8 mouse cellular contexts compared by ENCODE assay signal in the genomic region with DNA sequence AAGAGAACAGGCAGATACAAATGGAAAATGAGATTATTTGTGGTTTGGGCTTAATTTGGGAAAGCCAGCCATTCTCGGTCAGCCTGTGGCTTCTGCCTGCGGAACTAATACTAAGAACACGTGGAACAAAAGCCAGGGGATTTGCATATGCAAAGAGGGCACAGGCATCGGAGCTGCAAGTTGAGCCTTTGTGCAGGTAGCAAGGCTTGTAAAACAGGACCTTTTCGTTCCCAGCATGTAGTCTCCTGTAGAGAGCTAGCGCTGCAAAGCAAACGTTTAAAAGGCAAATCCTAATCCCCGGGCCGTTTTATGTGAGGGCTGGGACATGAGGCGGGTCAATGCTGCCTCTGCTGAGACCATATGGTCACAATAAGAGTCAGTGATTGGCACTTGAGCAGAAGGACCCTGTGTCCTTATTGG. TPM values are rescaled to one million over a fixed set of nuclear protein-coding genes. Genes with fewer than 3 reads are reported as not detected.
DNase-seq lines count a peak whose midpoint lies in the region; ATAC-seq and TF ChIP-seq lines count a peak whose summit lies in the region.

No protein-coding gene starts in this region.

- H3K9ac ChIP-seq in heart, postnatal 0 days (replicated peaks; ENCODE audit: low read depth, low read length), result peak overlapping the region; percentile 65
- H3K9ac ChIP-seq in liver, embryonic 11.5 days (ENCODE audit: low read depth, low read length), result peak overlapping the region; percentile 32
- H3K9ac ChIP-seq in neural tube, embryonic 12.5 days, result peak overlapping the region; percentile 76

- DNase-seq in layer of hippocampus, adult 2 months (ENCODE audit: low spot score in 2 of 2), result no peak
- no peak for DNase-seq in layer of hippocampus, adult 8-10 months (ENCODE audit: low spot score in 2 of 2)
- DNase-seq in c-Kit-positive CD71-negative TER-119-negative erythroid progenitor cells, embryonic 14.5 days (ENCODE audit: low read depth), result peak; percentile 26
- DNase-seq in heart, postnatal 0 days (ENCODE audit: low spot score), result no peak
- DNase-seq in liver, embryonic 11.5 days (ENCODE audit: low spot score), result peak; percentile 39
- DNase-seq in urinary bladder, adult 2 months (ENCODE audit: low spot score), result no peak
- DNase-seq in gastrocnemius, adult 18-20 months (ENCODE audit: low spot score), result no peak

- H3K4me2 ChIP-seq in heart, postnatal 0 days (ENCODE audit: low read depth, low read length), result peak overlapping the region; percentile 90
- H3K4me2 ChIP-seq in liver, embryonic 11.5 days, result peak overlapping the region; percentile 71
- H3K4me2 ChIP-seq in neural tube, embryonic 12.5 days (replicated peaks), result peak overlapping the region; percentile 80

- TF ChIP-seq CTCF in layer of hippocampus, adult 2 months (conservative IDR thresholded peaks at IDR 0.05), result no peak
- no peak for TF ChIP-seq CTCF in heart, postnatal 0 days (IDR thresholded peaks at IDR 0.05; ENCODE audit: low read depth)

- ATAC-seq in heart, postnatal 0 days (ENCODE audit: insufficient read depth, low read depth), result peak; percentile 27; the same call in 1 of the 2 replicates
- ATAC-seq in liver, embryonic 11.5 days (replicated peaks; ENCODE audit: low FRiP score), result no peak
- ATAC-seq in neural tube, embryonic 12.5 days (ENCODE audit: low FRiP score, low read depth), result peak; percentile 62

- H3K4me3 ChIP-seq in layer of hippocampus, adult 2 months, result peak overlapping the region; percentile 72
- H3K4me3 ChIP-seq in heart, postnatal 0 days (ENCODE audit: low read depth, low read length), result peak overlapping the region; percentile 70
- H3K4me3 ChIP-seq in liver, embryonic 11.5 days (ENCODE audit: low read depth, low read length), result peak overlapping the region; percentile 69
- peak overlapping the region; percentile 55 for H3K4me3 ChIP-seq in neural tube, embryonic 12.5 days

- no peaks in the 10 kb centered on the region for H3K9me3 ChIP-seq in heart, postnatal 0 days (replicated peaks; ENCODE audit: control insufficient read depth, low read length)
- no peaks in the 10 kb centered on the region for H3K9me3 ChIP-seq in liver, embryonic 11.5 days (ENCODE audit: control insufficient read depth, low read length)
- no peaks in the 10 kb centered on the region for H3K9me3 ChIP-seq in neural tube, embryonic 12.5 days

- under 1% methylated on average over 10 of the region's 10 CpGs for WGBS in heart, postnatal 0 days
- WGBS in liver, embryonic 11.5 days, result under 1% methylated on average over 10 of the region's 10 CpGs
- WGBS in neural tube, embryonic 12.5 days, result under 1% methylated on average over 10 of the region's 10 CpGs

- TF ChIP-seq EP300 in heart, postnatal 0 days (IDR thresholded peaks at IDR 0.05; ENCODE audit: low read depth), result no peak

- H3K36me3 ChIP-seq in heart, postnatal 0 days (replicated peaks; ENCODE audit: control insufficient read depth, insufficient read depth, low read length), result 0 out of 2 replicates have a peak, but pooled peaks cover 8% of the 10 kb centered on the region
- no peaks in the 10 kb centered on the region for H3K36me3 ChIP-seq in liver, embryonic 11.5 days (ENCODE audit: control insufficient read depth, insufficient read depth, low read length)
- peaks cover 21% of the 10 kb centered on the region for H3K36me3 ChIP-seq in neural tube, embryonic 12.5 days

- H3K4me1 ChIP-seq in heart, postnatal 0 days (ENCODE audit: control insufficient read depth, insufficient read depth), result 0 out of 2 replicates have a peak, but pooled peaks cover 3% of the 10 kb centered on the region
- H3K4me1 ChIP-seq in liver, embryonic 11.5 days (replicated peaks; ENCODE audit: control insufficient read depth, insufficient read depth, low read length), result 0 out of 2 replicates have a peak, but pooled peaks cover 2% of the 10 kb centered on the region
- H3K4me1 ChIP-seq in neural tube, embryonic 12.5 days, result peaks cover 13% of the 10 kb centered on the region

- H3K27ac ChIP-seq in layer of hippocampus, adult 2 months, result peak overlapping the region; percentile 84
- H3K27ac ChIP-seq in heart, postnatal 0 days (ENCODE audit: low read depth), result peak overlapping the region; percentile 57
- peak overlapping the region; percentile 68; the same call in 1 of the 2 replicates for H3K27ac ChIP-seq in liver, embryonic 11.5 days (ENCODE audit: low read depth, low read length)
- H3K27ac ChIP-seq in neural tube, embryonic 12.5 days, result peak overlapping the region; percentile 79

- H3K27me3 ChIP-seq in heart, postnatal 0 days (ENCODE audit: control insufficient read depth, insufficient read depth, low read length), result no peaks in the 10 kb centered on the region
- H3K27me3 ChIP-seq in liver, embryonic 11.5 days (replicated peaks; ENCODE audit: control insufficient read depth, insufficient read depth, low read length), result no peaks in the 10 kb centered on the region
- H3K27me3 ChIP-seq in neural tube, embryonic 12.5 days (replicated peaks), result no peaks in the 10 kb centered on the region

RNA-seq across cellular contexts. Expression of gene Zfp658, which starts 0.6 kb away (rescaled TPM):
- total RNA-seq in layer of hippocampus, adult 2 months (2021), result 1 to 10 TPM; 4.4 to 4.9 TPM
- 1 to 10 TPM; 5.5 to 7.2 (median 6.4) TPM for total RNA-seq in layer of hippocampus, adult 8-10 months (2022)
- total RNA-seq in heart, postnatal 0 days (2014; rRNA removed; ENCODE audit: low replicate concordance), result 0.19 and 0.80 TPM in 2 replicates
- polyA plus RNA-seq in heart, postnatal 0 days (2015; fragmentation: Nextera tagmentation; extraction: Ambion mirVana), result 0.57 and 0.80 TPM in 2 replicates
- 0.97 and 1.1 TPM in 2 replicates for polyA plus RNA-seq in liver, embryonic 11.5 days (2014; fragmentation: Nextera tagmentation; extraction: Ambion mirVana)
- polyA plus RNA-seq in neural tube, embryonic 12.5 days (2016; fragmentation: Nextera tagmentation; extraction: Ambion mirVana), result 8.7 and 10.5 TPM in 2 replicates
- polyA plus RNA-seq in urinary bladder, adult 2 months (2012; rRNA removed), result 4.0 and 4.3 TPM in 2 replicates
- total RNA-seq in gastrocnemius, adult 18-20 months (2021), result under 1 TPM; 0.55 to 0.59 TPM

RNA-seq across cellular contexts. Expression of gene Zfp719, which starts 16.7 kb away (rescaled TPM):
- 10 to 100 TPM; 19.5 to 19.8 TPM for total RNA-seq in layer of hippocampus, adult 2 months (2021)
- 10 to 100 TPM; 18.5 to 20.4 (median 19.2) TPM for total RNA-seq in layer of hippocampus, adult 8-10 months (2022)
- total RNA-seq in heart, postnatal 0 days (2014; rRNA removed; ENCODE audit: low replicate concordance), result 3.6 and 7.9 TPM in 2 replicates
- 3.6 and 4.0 TPM in 2 replicates for polyA plus RNA-seq in heart, postnatal 0 days (2015; fragmentation: Nextera tagmentation; extraction: Ambion mirVana)
- polyA plus RNA-seq in liver, embryonic 11.5 days (2014; fragmentation: Nextera tagmentation; extraction: Ambion mirVana), result 7.0 and 9.1 TPM in 2 replicates
- 14.5 and 15.0 TPM in 2 replicates for polyA plus RNA-seq in neural tube, embryonic 12.5 days (2016; fragmentation: Nextera tagmentation; extraction: Ambion mirVana)
- 6.8 and 7.1 TPM in 2 replicates for polyA plus RNA-seq in urinary bladder, adult 2 months (2012; rRNA removed)
- total RNA-seq in gastrocnemius, adult 18-20 months (2021), result 1 to 10 TPM; 3.4 to 3.9 TPM

RNA-seq across cellular contexts. Expression of gene Cd33, which starts 18.4 kb away (rescaled TPM):
- total RNA-seq in layer of hippocampus, adult 2 months (2021), result 1 to 10 TPM; 3.5 to 5.7 TPM
- total RNA-seq in layer of hippocampus, adult 8-10 months (2022), result 10 to 100 TPM in 2 of 4 experiments, 1 to 10 TPM in 2; 4.2 to 16.9 (median 9.6) TPM
- 0.15 and 2.3 TPM in 2 replicates for total RNA-seq in heart, postnatal 0 days (2014; rRNA removed; ENCODE audit: low replicate concordance)
- 0.37 and 1.4 TPM in 2 replicates for polyA plus RNA-seq in heart, postnatal 0 days (2015; fragmentation: Nextera tagmentation; extraction: Ambion mirVana)
- polyA plus RNA-seq in liver, embryonic 11.5 days (2014; fragmentation: Nextera tagmentation; extraction: Ambion mirVana), result 1.3 and 1.6 TPM in 2 replicates
- polyA plus RNA-seq in neural tube, embryonic 12.5 days (2016; fragmentation: Nextera tagmentation; extraction: Ambion mirVana), result 1.1 and 1.6 TPM in 2 replicates
- polyA plus RNA-seq in urinary bladder, adult 2 months (2012; rRNA removed), result 5.9 and 7.2 TPM in 2 replicates
- 1 to 10 TPM in 1 of 2 experiments, under 1 TPM in 1; 1.00 to 1.2 TPM for total RNA-seq in gastrocnemius, adult 18-20 months (2021)

RNA-seq across cellular contexts. Expression of gene Zfp819, which starts 44.3 kb away (rescaled TPM):
- under 1 TPM in 1 of 2 experiments, not detected in 1; 0.27 TPM for total RNA-seq in layer of hippocampus, adult 2 months (2021)
- total RNA-seq in layer of hippocampus, adult 8-10 months (2022), result under 1 TPM in 2 of 4 experiments, not detected in 2; 0.14 to 0.25 TPM
- not detected in 2 replicates for total RNA-seq in heart, postnatal 0 days (2014; rRNA removed; ENCODE audit: low replicate concordance)
- not detected in 2 replicates for polyA plus RNA-seq in heart, postnatal 0 days (2015; fragmentation: Nextera tagmentation; extraction: Ambion mirVana)
- 0.07 and 0.16 TPM in 2 replicates for polyA plus RNA-seq in liver, embryonic 11.5 days (2014; fragmentation: Nextera tagmentation; extraction: Ambion mirVana)
- polyA plus RNA-seq in neural tube, embryonic 12.5 days (2016; fragmentation: Nextera tagmentation; extraction: Ambion mirVana), result 0.24 and 0.31 TPM in 2 replicates
- 0.03 TPM in 1 of 2 replicates, not detected in the other for polyA plus RNA-seq in urinary bladder, adult 2 months (2012; rRNA removed)
- total RNA-seq in gastrocnemius, adult 18-20 months (2021), result not detected

RNA-seq across cellular contexts. Expression of gene 4931406B18Rik, which starts 56.9 kb away (rescaled TPM):
- not detected for total RNA-seq in layer of hippocampus, adult 2 months (2021)
- total RNA-seq in layer of hippocampus, adult 8-10 months (2022), result not detected
- not detected in 2 replicates for total RNA-seq in heart, postnatal 0 days (2014; rRNA removed; ENCODE audit: low replicate concordance)
- not detected in 2 replicates for polyA plus RNA-seq in heart, postnatal 0 days (2015; fragmentation: Nextera tagmentation; extraction: Ambion mirVana)
- polyA plus RNA-seq in liver, embryonic 11.5 days (2014; fragmentation: Nextera tagmentation; extraction: Ambion mirVana), result not detected in 2 replicates
- not detected in 2 replicates for polyA plus RNA-seq in neural tube, embryonic 12.5 days (2016; fragmentation: Nextera tagmentation; extraction: Ambion mirVana)
- not detected in 2 replicates for polyA plus RNA-seq in urinary bladder, adult 2 months (2012; rRNA removed)
- not detected for total RNA-seq in gastrocnemius, adult 18-20 months (2021)

Comparison
In these comparisons a context has a peak if more than half of its experiments do, and no peak if none do; other contexts are left out.
1. DNase-seq: peak in c-Kit-positive CD71-negative TER-119-negative erythroid progenitor cells, embryonic 14.5 days (single experiment) and liver, embryonic 11.5 days (single experiment); none in layer of hippocampus, adult 2 months (0 of 2), layer of hippocampus, adult 8-10 months (0 of 2), heart, postnatal 0 days (single experiment), urinary bladder, adult 2 months (single experiment) and gastrocnemius, adult 18-20 months (single experiment).
2. Peak in every context shown above with its lines, with median percentiles within 50 percentile points of each other: H3K27ac ChIP-seq, H3K4me3 ChIP-seq, H3K4me2 ChIP-seq and H3K9ac ChIP-seq.